Mouse (Mus musculus): ENCODE data around the gene Bhlhe40.

Gene Bhlhe40

DNA sequence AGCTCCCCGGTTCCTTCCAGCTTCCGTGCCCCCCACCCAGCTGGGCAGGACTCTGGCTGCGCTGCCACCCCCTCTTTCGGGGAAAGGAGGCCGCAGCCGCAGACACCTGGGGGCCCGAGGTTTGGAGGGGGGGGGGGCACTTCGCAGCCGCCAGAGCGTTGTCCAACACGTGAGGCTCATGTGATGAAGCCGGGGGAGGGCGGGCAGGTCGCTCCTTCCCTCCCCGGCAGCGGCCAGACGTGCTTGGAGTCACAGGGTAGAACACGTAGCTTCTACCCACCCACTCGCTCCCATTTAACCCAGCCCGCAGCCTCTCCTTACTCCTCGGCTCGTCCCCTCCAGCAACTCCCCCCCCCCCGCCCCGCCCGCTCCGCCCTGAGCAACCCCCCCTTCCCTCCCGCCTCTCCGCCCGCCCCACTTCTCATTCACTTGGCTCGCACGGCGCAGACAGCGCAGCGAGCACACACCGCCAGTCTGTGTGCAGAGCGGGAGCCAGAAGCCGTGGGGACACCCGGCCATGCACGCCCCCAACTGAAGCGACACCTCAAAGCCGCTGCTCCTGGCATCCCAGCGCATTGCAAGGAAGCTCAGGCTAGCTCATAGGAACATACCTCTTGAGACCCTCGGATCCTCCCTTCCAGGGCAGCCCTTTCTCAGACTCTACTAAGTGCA is at the start of gene Bhlhe40:
Gene Bhlhe40, plus strand, starts transcription at position 424 of the 672 bp plus-strand sequence.
- DNase-seq (ENCODE audit: low spot score in 2 of 2) = peak; percentile 40 to 44

DNA sequence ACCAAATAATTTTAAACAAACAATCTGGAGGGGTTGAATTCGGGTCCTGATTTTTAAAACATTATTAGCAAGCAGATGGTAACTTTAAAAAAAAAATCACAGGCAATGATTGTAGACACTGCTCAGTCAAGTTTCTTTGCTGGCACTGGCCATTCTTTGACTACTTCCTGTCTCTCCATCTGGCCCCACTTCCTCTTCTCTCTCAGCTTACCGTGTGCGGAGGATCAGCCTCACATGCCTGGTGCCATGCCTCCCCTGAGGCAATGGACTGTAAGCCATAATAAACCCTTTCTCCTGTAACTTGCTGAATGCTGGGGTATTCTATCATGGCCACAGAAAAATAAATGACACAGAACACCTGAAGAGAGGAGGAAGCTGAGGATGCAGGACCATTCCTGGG is 48.8 kb upstream of the Bhlhe40 start:
- DNase-seq (ENCODE audit: low spot score in 2 of 2) = no peak

DNA sequence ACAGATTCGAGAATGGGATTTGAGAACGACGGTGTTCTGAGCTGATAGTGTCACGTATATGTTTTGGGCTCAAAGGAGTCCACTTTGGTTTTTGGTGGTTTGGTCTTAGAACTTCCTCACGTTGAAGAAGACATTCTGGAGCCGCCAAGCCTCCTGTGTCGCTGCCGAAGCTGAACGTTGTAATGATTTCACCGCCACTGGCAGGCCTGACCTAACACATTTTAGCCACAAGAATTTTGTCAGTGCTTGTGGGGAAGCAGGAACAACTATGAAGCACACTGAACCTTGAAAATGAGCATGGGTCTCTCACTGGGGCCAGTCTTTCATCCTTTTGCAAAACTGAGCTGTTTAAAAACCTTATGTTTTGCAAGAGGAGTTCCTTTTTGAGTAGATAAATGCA is 42.4 kb upstream of the Bhlhe40 start:
- no peak for DNase-seq (ENCODE audit: low spot score in 2 of 2)

DNA sequence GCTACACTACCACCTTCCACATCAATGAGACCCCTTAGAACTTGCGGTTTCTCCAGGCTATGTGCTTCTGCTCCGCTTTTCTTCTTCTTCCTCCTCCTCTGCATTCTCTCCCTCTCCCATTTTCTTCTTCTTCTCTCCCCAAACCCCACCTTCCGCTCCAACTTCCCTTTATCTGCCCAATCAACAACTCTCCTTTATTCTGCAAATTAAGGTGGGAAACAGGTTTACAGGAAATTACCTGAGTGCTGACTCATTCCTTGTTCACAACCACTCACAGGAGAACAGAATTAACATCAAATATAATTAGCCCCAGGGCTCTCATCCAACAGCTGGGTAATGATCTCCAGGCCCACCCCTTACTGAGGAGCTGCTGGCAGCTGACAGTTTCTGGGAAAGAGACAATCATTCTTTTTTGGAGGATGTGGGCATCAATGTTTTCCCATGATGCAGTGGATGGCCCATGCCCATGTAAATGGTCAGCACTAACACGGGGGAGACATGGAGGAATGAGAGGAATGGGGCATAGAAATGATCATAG is 37.3 kb upstream of the Bhlhe40 start:
- DNase-seq (ENCODE audit: low spot score in 2 of 2) = no peak

DNA sequence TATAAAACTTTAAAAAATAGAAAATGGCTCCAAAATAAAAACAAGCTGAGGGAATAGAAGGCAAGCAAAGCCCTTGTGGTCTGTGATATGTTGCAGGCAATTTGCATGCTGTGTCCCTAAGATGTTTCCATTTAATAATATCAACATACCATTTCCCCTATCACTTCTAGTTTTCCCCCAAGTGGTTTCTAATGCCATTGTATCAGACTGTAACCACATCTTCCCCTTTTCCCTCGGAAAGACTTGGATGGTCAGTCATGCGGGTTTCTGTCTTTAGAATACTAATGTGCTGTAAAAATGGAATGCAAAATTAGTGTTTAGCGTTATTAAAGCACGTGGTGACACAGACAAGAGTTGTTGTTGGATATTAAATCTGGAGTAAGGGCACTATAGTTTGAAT is 35.5 kb upstream of the Bhlhe40 start:
- no peak for DNase-seq (ENCODE audit: low spot score in 2 of 2)

DNA sequence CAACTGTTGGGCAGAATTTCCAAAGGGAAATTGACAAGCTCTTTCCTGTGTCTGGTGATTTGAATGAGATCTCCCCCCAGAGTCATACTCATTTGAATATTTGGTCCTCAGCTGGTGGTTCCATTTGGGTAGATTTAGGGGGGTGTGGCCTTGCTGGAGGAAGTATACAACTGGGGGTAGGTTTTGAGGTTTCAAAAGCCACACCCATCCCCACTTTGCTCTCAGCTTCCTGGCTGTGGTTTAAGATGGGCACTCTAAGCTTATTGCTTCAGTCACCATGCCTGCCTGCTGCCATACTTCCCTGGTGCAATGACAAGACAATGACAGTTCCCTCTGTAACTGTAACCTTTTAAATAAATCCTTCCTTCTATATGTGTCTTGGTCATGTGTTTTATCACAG is 29.7 kb upstream of the Bhlhe40 start:
- peak in 1 of 2 experiments; percentile 3 for DNase-seq (ENCODE audit: low spot score in 2 of 2)

DNA sequence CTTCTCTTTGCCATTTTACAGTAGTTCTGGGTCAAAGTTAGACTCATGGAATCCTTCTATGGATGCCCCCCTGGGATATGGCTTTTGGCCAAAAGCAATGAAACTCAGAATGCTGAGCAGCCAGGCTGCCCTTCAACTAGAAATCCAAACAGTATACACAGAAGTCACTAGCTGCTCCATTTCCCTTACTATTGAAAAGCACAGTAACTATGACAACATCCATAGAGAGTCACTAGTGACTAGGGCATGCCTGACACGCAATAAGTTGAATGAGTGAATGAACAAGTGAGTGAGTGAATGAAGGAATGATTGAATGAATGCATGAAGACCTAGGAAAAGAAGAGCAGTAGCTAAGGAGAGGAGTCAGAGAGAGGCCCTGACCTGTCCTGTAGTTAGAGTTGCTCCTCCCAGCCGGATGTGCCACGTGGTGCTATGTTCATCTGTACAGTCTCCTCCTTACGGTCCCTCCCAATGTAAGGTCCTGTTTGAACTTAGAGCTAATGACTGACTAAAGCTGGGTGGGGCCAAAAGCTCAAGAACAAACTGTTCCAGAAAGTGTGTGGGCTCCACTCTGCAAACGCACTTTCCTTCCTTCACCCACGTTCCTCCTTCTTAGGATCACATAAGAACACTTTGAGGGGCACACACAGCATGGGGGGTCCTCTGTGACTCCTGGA is 22.1 kb upstream of the Bhlhe40 start:
- no peak for DNase-seq (ENCODE audit: low spot score in 2 of 2)

DNA sequence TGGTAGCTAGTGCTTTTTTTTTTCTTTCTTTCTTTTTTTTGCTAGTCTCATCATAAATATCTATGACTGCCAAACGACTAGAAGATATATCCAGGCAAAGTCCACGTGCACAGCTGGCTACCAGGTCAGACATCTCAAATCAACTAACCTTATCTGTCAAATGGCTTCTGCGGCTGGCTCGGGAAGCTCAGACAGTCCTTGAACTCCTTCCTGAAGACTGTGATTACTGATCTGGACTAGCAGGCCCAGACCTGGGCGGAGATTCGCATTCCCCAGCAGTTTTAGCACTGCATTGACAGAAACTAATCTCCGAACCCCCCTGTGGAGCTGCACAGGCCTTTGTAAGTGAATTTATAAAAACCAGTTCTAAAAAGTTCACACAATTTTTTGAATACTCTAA is 18.4 kb upstream of the Bhlhe40 start:
- no peak for DNase-seq (ENCODE audit: low spot score in 2 of 2)

DNA sequence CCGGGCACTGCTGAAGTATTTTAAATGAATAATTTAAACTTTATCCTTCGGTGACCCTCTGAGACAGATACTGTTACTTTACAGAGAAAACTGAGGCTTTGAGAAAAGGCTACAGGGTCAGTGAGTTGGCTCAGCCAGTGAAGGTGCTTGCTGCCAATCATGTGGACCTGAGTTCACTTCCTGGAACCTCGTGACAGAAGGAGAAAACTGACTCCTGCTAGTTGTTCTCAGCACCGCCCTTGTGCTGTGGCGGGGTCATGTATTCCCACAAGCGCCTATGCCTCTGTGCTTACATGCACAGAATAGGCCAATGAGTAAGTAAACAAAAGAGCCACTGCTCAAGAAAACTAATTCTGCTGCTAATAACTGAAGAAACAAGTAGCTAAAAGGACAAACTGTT is 17.4 kb upstream of the Bhlhe40 start:
- DNase-seq (ENCODE audit: low spot score in 2 of 2) = no peak

DNA sequence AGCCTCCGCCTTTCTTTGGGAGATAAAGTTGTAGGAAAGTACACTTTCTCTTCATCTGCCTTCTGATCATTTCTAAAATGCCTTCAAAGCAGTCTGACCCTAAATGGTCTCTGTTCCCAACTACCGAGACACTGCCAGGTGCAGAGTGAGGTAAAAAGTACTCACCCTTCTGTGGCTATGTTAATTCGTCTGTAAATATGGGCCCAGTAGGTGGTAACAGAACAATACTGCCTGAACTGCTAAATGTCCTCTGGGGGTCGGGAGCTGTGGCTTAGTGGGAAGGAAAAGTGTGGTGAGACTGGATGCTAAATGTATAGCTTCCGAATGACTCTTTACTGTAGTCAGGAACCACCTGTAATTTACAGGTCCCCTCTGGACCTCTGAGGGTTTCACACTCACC is 16.1 kb upstream of the Bhlhe40 start:
- DNase-seq (ENCODE audit: low spot score in 2 of 2) = no peak

DNA sequence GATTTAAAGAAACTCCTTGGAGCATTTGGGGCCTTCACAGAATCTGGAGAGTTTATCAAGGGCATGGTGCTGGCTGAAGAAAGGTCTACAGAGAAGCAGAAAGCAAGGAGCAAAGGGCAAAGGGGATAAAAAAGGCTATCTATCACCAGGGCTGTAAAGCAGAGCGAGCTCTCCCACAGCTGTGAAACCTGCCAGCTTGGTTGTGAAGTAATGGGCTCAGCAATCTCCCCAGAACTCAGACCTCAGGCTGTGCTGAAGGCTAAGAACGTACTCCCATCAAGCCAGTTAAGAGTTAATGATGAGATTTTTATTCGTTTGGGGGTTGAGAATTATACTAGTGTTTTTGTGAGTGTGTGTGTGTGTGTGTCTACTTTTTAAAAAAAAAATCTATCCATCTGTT is 13.3 kb upstream of the Bhlhe40 start:
- DNase-seq (ENCODE audit: low spot score in 2 of 2) = no peak

DNA sequence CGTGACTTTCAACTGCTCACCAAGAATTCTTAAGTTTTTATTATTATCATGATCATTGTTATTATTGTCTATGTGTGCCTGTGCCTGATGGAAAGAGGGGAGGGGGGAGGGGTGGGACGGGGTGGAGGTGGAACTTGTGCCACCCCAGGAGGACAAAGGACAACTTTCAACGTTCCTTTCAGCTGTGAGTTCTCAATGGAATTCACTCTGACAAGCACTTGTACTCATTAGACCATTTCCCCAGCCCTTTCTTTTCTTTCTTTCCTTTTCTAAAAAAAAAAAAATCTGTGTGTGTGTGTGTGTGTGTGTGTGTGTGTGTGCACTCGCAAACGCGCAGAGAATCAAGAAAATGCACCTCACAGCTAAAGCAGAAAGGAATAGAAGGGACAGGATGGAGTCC is 12.4 kb upstream of the Bhlhe40 start:
- DNase-seq (ENCODE audit: low spot score in 2 of 2) = no peak

DNA sequence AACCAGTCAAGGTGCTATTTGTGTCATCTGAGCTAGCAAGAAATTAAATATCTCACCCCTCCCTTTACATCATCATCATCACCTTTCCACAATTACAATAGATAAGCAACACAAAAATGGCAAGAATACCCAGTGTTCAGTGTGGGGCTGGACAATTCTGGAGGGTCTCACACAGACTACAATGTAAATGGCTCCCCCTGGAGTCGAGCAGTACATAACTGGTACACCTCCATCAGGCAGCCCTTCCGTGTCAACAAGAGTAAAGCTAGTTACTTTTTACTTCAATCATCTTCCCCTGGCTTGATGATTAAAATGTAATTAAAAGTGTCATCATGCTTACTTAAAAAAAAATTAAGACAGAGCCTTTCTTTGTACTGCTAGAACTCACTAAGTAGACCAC is 4.6 kb upstream of the Bhlhe40 start:
- peak in 1 of 2 experiments; percentile 32 for DNase-seq (ENCODE audit: low spot score in 2 of 2)

DNA sequence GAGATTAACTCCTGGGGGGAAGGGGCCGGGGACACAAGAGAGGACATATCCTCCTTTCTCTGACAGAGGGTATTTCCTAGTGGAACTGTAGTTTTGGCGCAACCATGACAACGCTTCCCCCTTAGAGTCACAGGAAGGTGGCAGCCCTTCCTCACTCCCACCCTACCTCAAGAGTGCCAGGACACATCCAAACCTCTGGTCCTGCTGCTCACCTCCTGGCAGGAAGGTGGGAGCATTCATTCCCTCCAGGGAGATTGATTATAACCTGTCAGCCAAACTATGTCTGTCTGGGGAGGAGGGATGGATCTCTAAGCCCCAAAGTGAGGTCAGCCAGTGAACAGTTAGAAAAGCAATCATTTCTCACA is 2.4 kb upstream of the Bhlhe40 start:
- no peak for DNase-seq (ENCODE audit: low spot score in 2 of 2)

DNA sequence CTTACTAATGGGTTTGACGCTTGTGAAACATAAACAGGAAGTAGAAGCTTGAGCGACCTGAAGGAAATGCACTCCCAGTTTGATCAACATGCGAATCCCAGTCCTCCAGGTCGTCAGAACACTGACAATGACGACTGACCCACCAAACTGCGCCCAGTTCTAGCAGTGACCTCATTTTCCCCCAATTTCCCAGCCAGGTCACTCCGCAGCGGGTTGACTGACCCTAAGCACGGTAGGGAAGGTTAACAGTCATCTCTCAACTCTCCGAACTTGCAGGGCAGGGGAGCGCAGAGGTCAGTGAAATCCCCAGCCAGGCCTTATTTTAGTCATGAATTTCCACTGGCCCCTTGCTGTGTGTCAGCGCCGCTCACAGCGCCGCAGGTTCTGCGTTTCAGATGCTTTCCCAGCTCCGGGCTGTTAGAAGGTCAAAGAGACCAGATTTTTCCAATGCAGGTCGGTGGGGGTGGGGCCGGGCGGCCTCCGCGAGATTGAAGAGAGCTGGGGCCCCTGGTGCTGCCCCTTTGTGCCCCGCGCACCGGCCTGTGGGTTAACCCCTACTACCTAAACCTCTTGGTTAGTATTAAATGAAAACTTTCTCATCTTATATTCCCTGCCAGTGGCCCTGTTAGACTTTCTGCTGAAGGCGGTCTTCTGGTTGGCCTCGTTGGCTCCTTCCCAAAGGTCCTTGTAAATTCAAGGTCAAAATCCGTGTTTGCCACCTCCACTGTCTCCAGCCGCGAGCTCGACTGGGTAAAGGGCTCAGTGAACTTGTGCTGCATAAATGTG is 1.8 kb upstream of the Bhlhe40 start:
- DNase-seq (ENCODE audit: low spot score in 2 of 2) = peak in 1 of 2 experiments; percentile 7

DNA sequence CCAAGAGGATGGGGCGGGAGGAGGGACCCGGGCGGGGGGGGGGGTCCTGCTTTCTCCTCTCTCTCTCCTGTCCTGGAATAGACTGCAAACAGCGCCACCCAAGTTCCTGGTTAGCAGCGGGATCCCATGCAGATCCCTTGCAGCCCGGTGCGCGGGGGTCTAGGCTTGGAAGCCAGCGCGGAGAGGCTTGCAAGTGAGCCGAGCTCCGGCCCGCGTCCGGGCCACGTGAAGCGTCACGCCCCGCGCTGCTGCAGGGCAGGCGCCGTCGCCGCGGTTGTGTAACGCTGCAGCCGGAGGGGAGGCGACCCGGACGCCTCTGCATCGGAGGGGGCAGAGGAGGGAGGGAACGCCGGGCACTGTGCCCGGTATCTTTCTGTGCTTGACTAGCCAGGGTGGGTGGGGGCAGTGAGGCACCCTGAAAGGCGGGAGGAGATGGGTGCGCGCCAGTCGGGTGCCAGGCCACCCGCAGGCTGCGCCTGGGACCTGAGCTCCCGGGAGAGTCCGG is 1.2 kb upstream of the Bhlhe40 start:
- DNase-seq (ENCODE audit: low spot score in 2 of 2) = peak; percentile 40 to 45

DNA sequence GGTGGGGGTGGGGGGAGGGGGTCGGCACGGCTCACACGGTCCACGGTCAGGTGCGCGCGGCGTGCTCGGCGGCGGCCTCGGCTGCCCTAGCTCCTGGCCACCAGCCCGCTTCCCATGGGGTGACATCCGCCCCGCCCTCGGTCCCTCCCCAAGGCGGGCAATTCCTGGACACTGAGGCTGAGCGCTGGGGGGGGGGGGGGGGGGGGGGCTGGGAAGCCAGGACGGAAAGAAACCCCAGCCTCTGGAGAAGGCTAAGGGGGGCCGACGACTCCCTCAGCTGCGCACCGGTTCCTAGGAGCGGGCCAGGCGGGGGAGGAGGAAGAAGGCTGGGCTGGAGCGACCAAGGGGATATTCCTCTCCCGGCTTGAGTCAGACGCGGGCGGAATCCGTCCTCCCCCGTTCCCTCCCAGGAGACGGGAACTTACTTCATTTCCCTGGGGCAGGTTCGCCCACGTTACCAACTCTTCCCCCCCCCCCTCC is 663 bp upstream of the Bhlhe40 start:
- peak; percentile 8 to 25 for DNase-seq (ENCODE audit: low spot score in 2 of 2)

DNA sequence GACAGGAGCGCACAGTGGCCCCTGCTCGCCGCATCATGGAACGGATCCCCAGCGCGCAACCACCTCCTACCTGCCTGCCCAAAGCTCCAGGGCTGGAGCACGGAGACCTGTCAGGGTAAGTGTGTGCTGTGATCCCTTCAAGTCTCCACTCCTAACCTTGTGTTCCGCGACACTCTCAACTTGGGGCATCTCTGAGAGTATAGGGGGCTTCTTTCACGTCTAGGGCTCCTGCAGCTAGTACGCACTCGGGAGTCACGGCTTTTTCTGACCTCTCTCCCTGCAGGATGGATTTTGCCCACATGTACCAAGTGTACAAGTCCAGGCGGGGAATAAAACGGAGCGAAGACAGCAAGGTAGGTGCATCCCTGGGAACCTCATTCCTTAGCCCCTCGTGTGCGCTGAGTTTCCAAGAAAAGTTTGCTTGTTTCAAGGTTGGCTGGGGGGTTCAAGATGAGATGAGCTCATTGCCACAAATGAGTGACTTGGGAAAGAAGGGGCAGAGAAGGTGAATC is 505 bp downstream of the Bhlhe40 start:
- DNase-seq (ENCODE audit: low spot score in 2 of 2) = no peak

DNA sequence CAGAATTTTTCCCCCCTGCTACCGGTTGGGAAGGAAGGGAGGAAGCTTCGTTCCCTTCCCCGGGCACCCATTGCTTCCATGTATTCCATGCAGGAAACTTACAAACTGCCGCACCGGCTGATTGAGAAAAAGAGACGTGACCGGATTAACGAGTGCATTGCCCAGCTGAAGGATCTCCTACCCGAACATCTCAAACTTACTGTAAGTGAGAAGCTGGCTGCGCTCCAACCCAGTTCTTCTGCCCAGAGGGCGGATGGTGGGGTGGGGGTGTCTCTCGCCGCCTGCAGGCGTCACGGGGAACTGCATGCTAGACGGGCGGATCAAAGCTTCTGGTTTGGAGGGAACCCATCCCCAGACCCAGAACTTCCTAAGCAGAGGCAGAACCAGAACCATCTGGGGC is 983 bp downstream of the Bhlhe40 start:
- peak; percentile 62 to 81 for DNase-seq (ENCODE audit: low spot score in 2 of 2)

DNA sequence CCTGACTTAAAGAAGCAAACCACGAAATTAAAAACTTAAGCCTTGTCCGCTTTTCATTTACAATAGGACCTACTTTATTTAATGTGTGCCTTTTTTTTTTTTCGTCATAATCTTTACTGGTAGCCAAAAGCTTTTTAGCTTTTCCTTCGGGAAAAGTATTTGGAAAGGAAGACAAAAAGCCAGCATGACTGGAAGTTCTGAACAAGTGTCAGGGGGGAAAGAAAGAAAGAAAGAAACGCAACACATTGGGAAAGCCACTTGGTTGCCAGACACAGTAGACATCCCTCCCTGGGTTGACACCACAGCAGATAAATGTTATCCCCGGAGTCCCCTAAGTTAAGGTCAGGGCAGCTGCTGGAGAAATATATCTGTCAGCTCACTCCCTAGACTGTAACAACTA is 1.5 kb downstream of the Bhlhe40 start:
- no peak for DNase-seq (ENCODE audit: low spot score in 2 of 2)

DNA sequence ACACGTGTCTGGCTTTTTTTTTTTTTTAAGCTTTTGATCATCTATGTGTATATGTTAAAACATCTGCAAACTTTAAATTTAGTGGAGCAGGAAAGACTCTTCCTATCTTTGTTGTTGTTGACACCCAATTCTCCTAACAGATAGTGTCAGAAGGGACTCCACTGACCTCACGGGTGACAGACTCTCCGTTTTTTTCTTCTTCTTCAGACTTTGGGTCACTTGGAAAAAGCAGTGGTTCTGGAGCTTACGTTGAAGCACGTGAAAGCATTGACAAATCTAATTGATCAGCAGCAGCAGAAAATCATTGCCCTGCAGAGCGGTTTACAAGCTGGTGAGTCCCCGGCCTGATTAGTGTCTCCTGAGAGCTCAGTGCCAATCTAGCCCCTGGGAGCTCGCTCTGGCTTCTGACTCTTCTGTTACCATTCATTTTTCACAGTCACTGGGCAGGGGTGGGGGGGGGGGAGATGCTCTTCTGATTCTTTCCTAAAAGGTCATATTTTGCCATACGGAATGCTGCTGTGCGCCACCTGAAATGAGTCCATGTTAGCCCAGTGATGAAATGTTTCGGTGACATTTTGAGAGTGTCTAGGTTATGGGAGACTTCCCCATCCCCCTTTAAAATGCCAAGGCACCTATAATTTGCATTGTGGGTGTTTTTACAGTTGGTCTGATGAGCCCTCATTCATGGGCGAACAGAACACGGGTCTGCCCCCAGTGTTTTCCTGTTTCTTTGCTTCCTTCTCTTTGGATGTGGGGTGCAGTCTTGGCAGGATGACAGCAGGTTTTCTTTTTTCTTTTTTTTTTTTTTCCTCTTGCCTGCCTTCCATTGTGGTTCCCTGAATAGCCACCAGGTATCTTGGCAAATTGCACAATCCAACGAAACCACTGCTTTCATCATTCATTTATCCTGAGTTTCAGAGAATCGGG is 2.1 kb downstream of the Bhlhe40 start:
- no peak for DNase-seq (ENCODE audit: low spot score in 2 of 2)
